Mouse (Mus musculus) MN1 (cell line): ENCODE data around the gene Zfp451.
A peak's percentile ranks its signal among the peaks of the same experiment; 100 is the strongest.

Experiments used
- DNase-seq: peaks from one replicate; pipeline ENCODE4 v3.0.0-alpha.2; 2016; ENCODE audit warnings: low spot score

Zfp451 gene

DNA sequence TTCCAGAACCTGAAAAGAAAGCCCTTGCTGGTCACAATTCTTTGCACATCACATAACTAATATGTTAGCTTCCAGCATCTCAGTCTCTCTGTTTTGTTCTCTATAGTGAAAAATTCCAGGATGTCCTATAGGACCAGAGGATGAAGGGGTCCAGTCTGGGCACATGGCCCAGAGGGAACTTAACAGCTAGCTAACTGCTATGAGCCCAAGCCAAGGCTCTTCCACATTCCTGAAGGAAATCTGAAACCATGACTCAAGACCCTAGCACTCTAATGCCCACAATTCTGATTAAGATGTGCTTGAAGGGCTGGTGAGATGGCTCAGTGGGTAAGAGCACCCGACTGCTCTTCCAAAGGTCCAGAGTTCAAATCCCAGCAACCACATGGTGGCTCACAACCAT, 96.8 kb downstream of the Zfp451 start:
- DNase-seq = no peak

DNA sequence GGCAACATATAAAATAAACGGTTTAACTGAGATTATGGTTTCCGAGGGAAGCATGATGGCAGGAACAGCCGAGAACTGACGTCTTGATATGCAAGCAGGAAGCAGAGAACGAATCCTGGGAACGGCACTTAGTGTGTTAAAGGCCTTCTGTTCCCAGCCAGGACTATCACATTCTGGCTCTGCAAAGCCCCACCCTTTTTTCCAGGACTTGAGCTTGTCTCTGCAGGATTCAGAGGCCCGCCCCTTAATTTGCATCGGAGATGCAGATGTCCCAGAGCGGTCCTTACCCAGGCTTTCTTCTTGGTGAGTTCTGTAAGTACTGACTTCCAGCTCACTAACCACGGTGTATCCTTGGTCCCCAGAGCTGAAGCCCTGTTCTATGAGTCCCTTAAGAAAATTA, 99.6 kb downstream of the Zfp451 start:
- DNase-seq = peak; percentile 89

GRCm38 (mm10) chr1:33712026-33712425, 102.4 kb downstream of the Zfp451 start:
- no peak for DNase-seq
